5 mouse cellular contexts compared by ENCODE assay signal in the genomic region with DNA sequence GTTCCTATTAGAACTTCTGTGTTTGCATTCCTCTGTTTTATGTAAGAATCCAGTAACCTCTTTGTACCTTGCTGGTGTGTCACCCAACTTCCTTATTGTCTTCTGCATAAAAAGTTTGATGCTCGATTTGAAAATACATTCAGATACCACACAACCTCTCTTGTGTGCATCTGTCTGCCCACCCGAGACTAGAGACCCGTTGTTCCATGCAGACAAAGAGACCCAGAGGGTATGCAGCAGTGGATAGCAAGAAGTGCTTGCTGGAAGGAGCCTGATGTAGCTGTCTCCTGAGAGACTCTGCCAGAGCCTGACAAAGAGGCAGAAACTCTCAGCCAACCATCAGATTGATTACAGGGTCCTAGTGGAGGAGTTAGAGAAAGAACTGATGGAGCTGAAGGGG.
DNase-seq lines count a peak whose midpoint lies in the region; TF ChIP-seq lines count a peak whose summit lies in the region.
"Not testable (repeated sequence)": the region's sequence is repeated elsewhere in the genome, so short reads cannot be mapped to it uniquely, and the experiment has no call there.

No protein-coding gene starts in this region.

- H3K9ac ChIP-seq in ES-Bruce4 (ENCODE audit: low read depth, poor library complexity, severe bottlenecking); ES-E14 (ENCODE audit: insufficient read depth, low read depth, low read length, poor library complexity, severe bottlenecking): not testable (repeated sequence)

- DNase-seq in ES-CJ7 (ENCODE audit: low read depth, low spot score), result peak; percentile 74
- DNase-seq in ES-E14 (ENCODE audit: low read depth, low spot score), result peak; percentile 40
- DNase-seq in R1 (ENCODE audit: low read depth, low spot score), result peak; percentile 67
- DNase-seq in ZHBTc4 (ENCODE audit: low read depth, low spot score), result peak; percentile 81

- H3K4me3 ChIP-seq in ES-Bruce4 (ENCODE audit: low read depth, low read length); ES-E14 (ENCODE audit: insufficient read depth in 1 of 2, low read depth in 1 of 2, low read length in 2 of 2, poor library complexity in 1 of 2, severe bottlenecking in 1 of 2): not testable (repeated sequence)

- H3K27ac ChIP-seq in ES-Bruce4 (ENCODE audit: insufficient read depth, low read length) (peak overlapping the region; percentile 94), ES-E14 (ENCODE audit: insufficient read depth, low read depth, low read length, poor library complexity, severe bottlenecking) (peak overlapping the region; percentile 84)

- TF ChIP-seq POLR2A in ES-Bruce4 (IDR thresholded peaks at IDR 0.05; ENCODE audit: insufficient read depth, low read length), result not testable (repeated sequence)

- TF ChIP-seq EP300 in ES-Bruce4 (IDR thresholded peaks at IDR 0.05; ENCODE audit: insufficient read depth, low read depth, low read length), result peak; percentile 33; the same call in 1 of the 2 replicates

- H3K27me3 ChIP-seq in ES-Bruce4 (ENCODE audit: control insufficient read depth, insufficient read depth, low read length, poor library complexity, severe bottlenecking), result not testable (repeated sequence)

- in situ Hi-C loops in ES-E14 (cut with MboI; ENCODE audit: low sequenced_read_pairs in 2 of 2, unreplicated experiment in 2 of 2), result not testable (repeated sequence)

- not testable (repeated sequence) for TF ChIP-seq CTCF in ES-Bruce4 (IDR thresholded peaks at IDR 0.05; ENCODE audit: low read depth, low read length)

- H3K4me1 ChIP-seq in ES-Bruce4 (ENCODE audit: control insufficient read depth, insufficient read depth, low read length); ES-E14 (ENCODE audit: control insufficient read depth in 2 of 2, insufficient read depth in 2 of 2, low read length in 2 of 2, poor library complexity in 1 of 2): not testable (repeated sequence)

- H3K9me3 ChIP-seq in ES-Bruce4 (replicated peaks; ENCODE audit: control insufficient read depth, insufficient read depth, low read length, poor library complexity, severe bottlenecking); ES-E14 (ENCODE audit: control insufficient read depth, insufficient read depth, low read depth, low read length): not testable (repeated sequence)

- H3K36me3 ChIP-seq in ES-Bruce4 (ENCODE audit: control insufficient read depth, insufficient read depth, low read length, poor library complexity, severe bottlenecking); ES-E14 (ENCODE audit: control insufficient read depth, insufficient read depth, low read length, poor library complexity, severe bottlenecking): not testable (repeated sequence)
